Mouse (Mus musculus) hindbrain, embryonic 11.5 days (tissue): Measurements from ENCODE around the gene Zic4. TPM values are rescaled to one million over a fixed set of nuclear protein-coding genes. Genes with fewer than 3 reads are reported as not detected.

Experiments used
- ATAC-seq: fragments of 200-750 bp; cut with Nextera tagmentation; 2 replicates; pipeline ENCODE4 v1.8.0; 2017; ENCODE audit warnings: mild to moderate bottlenecking, moderate TSS enrichment, moderate library complexity; ENCODE audit not compliant: low FRiP score
- DNase-seq: peaks from one replicate; pipeline ENCODE4 v3.0.0-alpha.2; 2015; ENCODE audit warnings: low spot score
- H3K27ac ChIP-seq: fragments of 300-500 bp; sonication (generic); 2 replicates; pipeline ENCODE4 v1.5.1; 2014; ENCODE audit warnings: mild to moderate bottlenecking, low read depth, low read length
- H3K27me3 ChIP-seq: fragments of 300-500 bp; sonication (generic); 2 replicates; pipeline ENCODE4 v1.6.1; 2014; ENCODE audit warnings: mild to moderate bottlenecking, low read length, moderate library complexity, mixed read lengths; ENCODE audit not compliant: control insufficient read depth, insufficient read depth
- H3K36me3 ChIP-seq: fragments of 300-500 bp; sonication (generic); 2 replicates; pipeline ENCODE4 v1.6.1; 2014; ENCODE audit warnings: mild to moderate bottlenecking, low read length, moderate library complexity, mixed read lengths; ENCODE audit not compliant: control insufficient read depth, insufficient read depth
- H3K4me1 ChIP-seq: fragments of 300-500 bp; sonication (generic); replicated peaks from 2 replicates; pipeline ENCODE4 v1.6.1; 2014; ENCODE audit warnings: low read length, mixed read lengths; ENCODE audit not compliant: control insufficient read depth, insufficient read depth
- H3K4me2 ChIP-seq: fragments of 300-500 bp; sonication (generic); replicated peaks from 2 replicates; pipeline ENCODE4 v1.6.1; 2014; ENCODE audit warnings: mild to moderate bottlenecking, low read depth, low read length
- H3K4me3 ChIP-seq: fragments of 300-500 bp; sonication (generic); 2 replicates; pipeline ENCODE4 v1.5.1; 2014; ENCODE audit warnings: low read depth, low read length
- H3K9ac ChIP-seq: fragments of 300-500 bp; sonication (generic); 2 replicates; pipeline ENCODE4 v1.6.1; 2014; ENCODE audit warnings: low read depth, low read length
- H3K9me3 ChIP-seq: fragments of 300-500 bp; sonication (generic); 2 replicates; pipeline ENCODE4 v1.6.1; 2016; ENCODE audit warnings: low read length; ENCODE audit not compliant: control insufficient read depth
- WGBS: fragments of 180-500 bp; shearing (Covaris S2); extraction: QIAGEN DNeasy Blood & Tissue Kit; methylation state at CpG from one replicate; pipeline ENCODE4 v1.1.7; 2014; 5-methylcytosine and 5-hydroxymethylcytosine counted together
- polyA plus RNA-seq: library from polyadenylated mRNA; unstranded; fragments of >200 nt; fragmentation: Nextera tagmentation; extraction: Ambion mirVana; gene quantifications from 2 replicates; pipeline ENCODE4 v1.2.1, GENCODE M21; 2014

Zic4 gene
- polyA plus RNA-seq, 1 experiment from 2014 or later = 36.5 TPM

DNA sequence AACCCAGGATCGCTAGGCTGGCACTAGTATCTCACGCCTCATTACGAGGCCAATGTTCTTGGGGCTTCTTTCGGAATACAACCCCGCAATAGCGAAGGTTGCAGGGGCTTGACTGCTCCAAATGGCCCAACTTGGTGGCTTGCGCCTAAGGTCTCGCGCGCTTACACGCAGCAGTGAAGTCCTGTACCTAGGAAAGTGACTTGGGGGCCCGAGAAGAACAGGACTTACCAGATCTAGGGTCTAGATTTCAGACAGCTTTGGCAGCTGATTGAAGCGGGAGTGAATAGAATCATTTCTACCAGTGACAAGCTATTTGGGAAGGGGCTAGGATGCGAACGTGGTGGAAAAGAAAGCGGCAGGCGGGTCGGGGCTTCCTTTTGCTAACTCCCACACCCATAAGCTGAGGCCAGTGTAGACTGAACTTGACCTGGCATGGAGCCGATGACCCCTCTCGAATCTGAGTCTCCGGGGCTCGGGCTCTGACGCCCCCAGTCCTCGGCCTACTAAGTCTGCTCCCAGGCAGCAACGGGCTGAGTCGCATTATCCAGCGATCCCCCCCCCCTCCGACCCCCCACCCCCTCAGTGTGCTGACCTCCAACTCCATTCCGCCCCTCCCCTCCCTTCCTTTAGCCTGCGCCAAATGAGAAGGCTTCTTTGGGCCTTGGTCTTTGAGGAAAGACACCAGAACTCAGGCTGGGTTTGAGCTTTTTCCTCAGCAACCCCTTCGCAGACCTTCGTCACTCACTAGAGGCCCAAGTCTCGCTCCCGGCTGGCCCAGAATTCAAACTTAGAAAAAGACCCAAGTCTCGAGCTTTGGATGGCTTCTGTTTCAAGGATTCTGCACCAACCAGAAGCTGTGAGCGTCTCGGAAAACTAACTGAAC lies 8.4 kb upstream of the Zic4 start:
- Histone ChIP-seq H3K4me1 (peaks cover 2% of the 10 kb centered on the region; the same call in 1 of the 2 replicates), H3K36me3 (no peaks in the 10 kb centered on the region), H3K9ac (peak overlapping the region; percentile 48), H3K4me3 (peak overlapping the region; percentile 25; the same call in 1 of the 2 replicates), H3K4me2 (peak overlapping the region; percentile 34), H3K9me3 (no peaks in the 10 kb centered on the region), H3K27me3 (peaks cover 55% of the 10 kb centered on the region), H3K27ac (peak overlapping the region; percentile 78)
- peak; percentile 68 for DNase-seq
- 0 out of 2 replicates have a peak, but pooled peaks have one; percentile 17 for ATAC-seq
- 3% methylated on average over 37 of the region's 37 CpGs for WGBS

DNA sequence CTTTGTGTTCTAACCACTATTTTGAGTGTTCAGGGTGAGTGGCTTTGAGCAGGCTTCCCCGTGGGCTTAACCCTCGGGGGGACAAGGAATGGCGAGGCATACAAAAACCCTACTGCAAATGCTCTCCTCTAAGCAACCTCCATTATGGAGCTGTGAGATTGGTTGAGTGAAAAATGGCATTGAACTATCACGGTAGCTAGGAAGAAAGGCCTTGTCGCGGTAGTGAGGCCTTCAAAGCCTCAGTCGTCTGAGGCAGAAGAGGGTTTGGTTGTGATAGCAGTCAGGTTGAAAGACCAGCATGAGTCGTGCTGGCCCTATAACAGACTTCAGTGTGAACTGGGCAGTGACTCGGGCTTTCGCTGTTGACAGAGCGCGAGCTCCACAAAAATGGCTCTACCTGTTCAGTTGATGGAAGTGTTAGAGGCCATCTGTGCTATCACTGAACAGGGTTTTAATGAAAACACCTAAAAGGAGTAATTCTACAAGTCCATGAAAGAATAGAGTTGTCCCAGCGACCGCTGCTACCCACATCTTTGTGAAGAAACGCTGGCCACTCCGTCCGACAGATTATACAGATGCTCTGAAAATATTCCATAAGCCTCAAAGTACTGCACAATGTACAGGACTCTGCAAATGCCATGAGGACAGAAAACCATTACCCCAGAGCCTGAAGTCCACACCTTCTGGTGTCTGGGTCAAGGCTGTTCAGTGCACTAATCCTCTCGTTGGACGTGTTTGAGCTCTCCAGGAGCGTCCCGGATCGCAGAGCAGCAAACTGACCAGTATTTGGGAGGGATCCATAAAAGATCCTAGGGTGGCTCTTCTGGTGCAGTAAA lies 7.6 kb upstream of the Zic4 start:
- ATAC-seq (no peak; the same call in 1 of the 2 replicates), DNase-seq (peak; percentile 59)
- Histone ChIP-seq H3K9me3 (no peaks in the 10 kb centered on the region), H3K9ac (peak overlapping the region; percentile 13; the same call in 1 of the 2 replicates), H3K27ac (peak overlapping the region; percentile 78), H3K27me3 (peaks cover 59% of the 10 kb centered on the region), H3K4me2 (peak overlapping the region; percentile 34), H3K36me3 (no peaks in the 10 kb centered on the region), H3K4me3 (peak overlapping the region; percentile 25), H3K4me1 (peaks cover 2% of the 10 kb centered on the region; the same call in 1 of the 2 replicates)
- WGBS = 5% methylated on average over 22 of the region's 22 CpGs

GRCm38 (mm10) chr9:91355270-91355589 lies 7.0 kb upstream of the Zic4 start:
- H3K4me1 ChIP-seq = peaks cover 2% of the 10 kb centered on the region; the same call in 1 of the 2 replicates
- H3K9ac ChIP-seq = peak overlapping the region; percentile 13; the same call in 1 of the 2 replicates
- peak overlapping the region; percentile 25 for H3K4me3 ChIP-seq
- DNase-seq (no peak), ATAC-seq (no peak)
- H3K27ac ChIP-seq = peak overlapping the region; percentile 78
- H3K36me3 ChIP-seq = no peaks in the 10 kb centered on the region
- no peaks in the 10 kb centered on the region for H3K9me3 ChIP-seq
- 0% methylated on average over 3 of the region's 7 CpGs for WGBS
- peaks cover 60% of the 10 kb centered on the region for H3K27me3 ChIP-seq
- H3K4me2 ChIP-seq = peak overlapping the region; percentile 34

DNA sequence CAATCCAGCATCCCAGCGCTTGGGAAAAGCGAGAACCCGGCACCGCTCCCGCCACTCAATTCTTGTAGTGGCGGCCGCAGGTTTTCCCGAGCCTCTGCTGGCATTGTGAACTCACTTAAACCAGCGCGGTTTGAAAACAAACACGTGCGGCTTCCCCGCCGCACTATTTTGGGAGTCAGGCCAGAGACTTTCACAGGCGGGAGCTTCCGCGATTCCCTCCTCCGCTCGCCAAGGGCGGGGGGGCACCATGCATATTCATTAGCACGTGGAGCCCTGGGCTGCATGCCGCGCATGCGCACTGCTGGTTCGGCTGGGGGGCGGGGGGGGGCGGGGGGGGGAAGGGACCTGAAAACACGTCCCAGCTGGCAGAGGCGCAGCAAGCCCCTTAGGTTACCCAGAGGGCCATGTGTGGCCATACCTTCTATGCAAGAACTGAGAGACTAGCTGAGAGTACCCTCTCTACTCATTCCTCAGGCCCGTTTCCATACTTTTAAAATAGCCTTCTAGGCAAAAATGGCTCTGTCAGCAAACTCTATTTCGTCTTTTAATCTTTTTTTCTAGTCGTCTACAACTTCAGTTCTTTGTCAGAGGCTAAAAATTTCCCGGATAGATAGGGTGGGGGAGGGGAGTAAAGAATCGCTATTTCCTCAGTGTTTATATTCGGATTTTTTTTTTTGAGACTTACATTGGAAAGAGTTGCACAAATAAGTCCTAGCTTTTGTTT lies 6.4 kb upstream of the Zic4 start:
- peak overlapping the region; percentile 13; the same call in 1 of the 2 replicates for H3K9ac ChIP-seq

GRCm38 (mm10) chr9:91356353-91356740 lies 5.9 kb upstream of the Zic4 start:
- ATAC-seq (no peak), DNase-seq (peak; percentile 46)
- WGBS = 15% methylated on average over 4 of the region's 4 CpGs
- H3K4me2 ChIP-seq = peak overlapping the region; percentile 34; the same call in 1 of the 2 replicates
- peaks cover 54% of the 10 kb centered on the region for H3K27me3 ChIP-seq
- no peaks in the 10 kb centered on the region for H3K36me3 ChIP-seq
- peak overlapping the region; percentile 59 for H3K27ac ChIP-seq
- no peaks in the 10 kb centered on the region for H3K9me3 ChIP-seq
- H3K9ac ChIP-seq = no peak overlapping the region
- no peak overlapping the region for H3K4me3 ChIP-seq
- H3K4me1 ChIP-seq = no peaks in the 10 kb centered on the region; the same call in 1 of the 2 replicates

More for the DNA sequence above, 6.4 kb upstream of the Zic4 start:
- H3K27ac ChIP-seq = peak overlapping the region; percentile 78
- no peaks in the 10 kb centered on the region for H3K9me3 ChIP-seq
- DNase-seq = peak; percentile 80
- H3K4me2 ChIP-seq = peak overlapping the region; percentile 34
- H3K36me3 ChIP-seq = no peaks in the 10 kb centered on the region
- peaks cover 2% of the 10 kb centered on the region; the same call in 1 of the 2 replicates for H3K4me1 ChIP-seq
- H3K27me3 ChIP-seq = peaks cover 56% of the 10 kb centered on the region
- ATAC-seq = peak; percentile 81
- H3K4me3 ChIP-seq = peak overlapping the region; percentile 25
- under 1% methylated on average over 34 of the region's 35 CpGs for WGBS

GRCm38 (mm10) chr9:91357321-91357720 lies 4.9 kb upstream of the Zic4 start:
- DNase-seq (no peak), ATAC-seq (no peak)
- H3K27ac ChIP-seq = 0 out of 2 replicates have a peak overlapping the region, but pooled peaks have one; percentile 52
- WGBS = 16% methylated on average over 3 of the region's 3 CpGs
- H3K9ac ChIP-seq = no peak overlapping the region
- H3K4me2 ChIP-seq = no peak overlapping the region
- H3K36me3 ChIP-seq = no peaks in the 10 kb centered on the region
- no peaks in the 10 kb centered on the region for H3K9me3 ChIP-seq
- H3K27me3 ChIP-seq = peaks cover 54% of the 10 kb centered on the region
- no peaks in the 10 kb centered on the region; the same call in 1 of the 2 replicates for H3K4me1 ChIP-seq
- 0 out of 2 replicates have a peak overlapping the region, but pooled peaks have one; percentile 16 for H3K4me3 ChIP-seq

GRCm38 (mm10) chr9:91358851-91359687 lies 3.1 kb upstream of the Zic4 start:
- H3K9ac ChIP-seq = no peak overlapping the region
- ATAC-seq (no peak), DNase-seq (peak; percentile 68)
- peak overlapping the region; percentile 26 for H3K4me3 ChIP-seq
- WGBS = 10% methylated on average over 10 of the region's 10 CpGs
- H3K36me3 ChIP-seq = no peaks in the 10 kb centered on the region
- peak overlapping the region; percentile 14 for H3K4me2 ChIP-seq
- H3K27me3 ChIP-seq = peaks cover 54% of the 10 kb centered on the region
- H3K27ac ChIP-seq = 0 out of 2 replicates have a peak overlapping the region, but pooled peaks have one; percentile 1
- H3K9me3 ChIP-seq = no peaks in the 10 kb centered on the region
- no peaks in the 10 kb centered on the region; the same call in 1 of the 2 replicates for H3K4me1 ChIP-seq
